Mouse (Mus musculus) MEL (cell line): ENCODE data around the gene Bmp7. TPM values are rescaled to one million over a fixed set of nuclear protein-coding genes. Genes with fewer than 3 reads are reported as not detected.

Experiments used
- DNase-seq: peaks from one replicate; pipeline ENCODE4 v3.0.0; 2011; ENCODE audit warnings: low read depth, low spot score
- H3K27ac ChIP-seq: 2 replicates; pipeline ENCODE4 v1.5.1; 2012; ENCODE audit warnings: low read depth, mild to moderate bottlenecking, control low read depth, low read length, moderate library complexity; ENCODE audit not compliant: control insufficient read depth
- H3K27me3 ChIP-seq, 2 experiments: fragments of 150-350 bp in 1 of 2; sonication (generic) in 1 of 2; 2 replicates each; pipeline ENCODE4 v1.6.1; 2012; ENCODE audit warnings: low read length in 2 of 2, mild to moderate bottlenecking in 2 of 2, improper control_type of control experiment in 1 of 2, moderate library complexity in 1 of 2; ENCODE audit not compliant: insufficient read depth in 2 of 2, control insufficient read depth in 1 of 2
- H3K36me3 ChIP-seq, 2 experiments: 2 replicates each; pipeline ENCODE4 v1.6.1; 2012 to 2014; ENCODE audit warnings: low read length in 2 of 2, improper control_type of control experiment in 1 of 2, inconsistent platforms in 1 of 2, mild to moderate bottlenecking in 1 of 2; ENCODE audit not compliant: insufficient read depth in 2 of 2, control insufficient read depth in 1 of 2
- H3K4me1 ChIP-seq, 2 experiments: fragments of 150-350 bp in 1 of 2; sonication (generic) in 1 of 2; 2 replicates each; pipeline ENCODE4 v1.6.1; 2012; ENCODE audit warnings: low read length in 2 of 2, improper control_type of control experiment in 1 of 2, mild to moderate bottlenecking in 1 of 2; ENCODE audit not compliant: insufficient read depth in 2 of 2, control insufficient read depth in 1 of 2
- H3K4me3 ChIP-seq, 2 experiments: fragments of 150-350 bp in 1 of 2; sonication (generic) in 1 of 2; 2 replicates each; pipeline ENCODE4 v1.5.1; 2012; ENCODE audit warnings: low read depth in 2 of 2, low read length in 2 of 2, mild to moderate bottlenecking in 2 of 2, moderate library complexity in 2 of 2, control low read depth in 1 of 2, improper control_type of control experiment in 1 of 2; ENCODE audit not compliant: control insufficient read depth in 1 of 2, insufficient read depth in 1 of 2
- H3K79me2 ChIP-seq: 2 replicates; pipeline ENCODE4 v1.6.1; 2012; ENCODE audit warnings: mild to moderate bottlenecking, low read length, moderate library complexity; ENCODE audit not compliant: control insufficient read depth, poor library complexity, insufficient read depth
- H3K9ac ChIP-seq: 2 replicates; pipeline ENCODE4 v1.6.1; 2012; ENCODE audit warnings: low read depth, mild to moderate bottlenecking, control low read depth, low read length, moderate library complexity; ENCODE audit not compliant: control insufficient read depth, poor library complexity, severe bottlenecking
- H3K9me3 ChIP-seq: fragments of 150-350 bp; sonication (generic); replicated peaks from 2 replicates; pipeline ENCODE4 v1.6.1; 2012; ENCODE audit warnings: mild to moderate bottlenecking, low read length, improper control_type of control experiment, moderate library complexity; ENCODE audit not compliant: insufficient read depth
- BHLHE40 ChIP-seq: IDR thresholded peaks from 2 replicates; pipeline ENCODE4 v1.6.1; 2012; ENCODE audit warnings: low read depth, mild to moderate bottlenecking, inconsistent platforms, low read length, improper control_type of control experiment, borderline replicate concordance
- CHD1 ChIP-seq: IDR thresholded peaks from 2 replicates; pipeline ENCODE4 v1.6.1; 2012; ENCODE audit warnings: low read depth, mild to moderate bottlenecking, inconsistent platforms, low read length, improper control_type of control experiment
- CHD2 ChIP-seq: IDR thresholded peaks from 2 replicates; pipeline ENCODE4 v1.6.1; 2011; ENCODE audit warnings: low read length, improper control_type of control experiment
- CTCF ChIP-seq, 3 experiments: IDR thresholded peaks in 2 of 3; conservative IDR thresholded peaks in 1 of 3; 2 replicates each; pipeline ENCODE4 v1.5.1; 2011 to 2012; ENCODE audit warnings: low read length in 3 of 3, low read depth in 2 of 3, mild to moderate bottlenecking in 2 of 3, improper control_type of control experiment in 1 of 3, inconsistent platforms in 1 of 3, mixed read lengths in 1 of 3, moderate library complexity in 1 of 3; ENCODE audit not compliant: control insufficient read depth in 1 of 3, insufficient read depth in 1 of 3, poor library complexity in 1 of 3, severe bottlenecking in 1 of 3
- E2F4 ChIP-seq: IDR thresholded peaks from 2 replicates; pipeline ENCODE4 v1.6.1; 2011; ENCODE audit warnings: low read depth, low read length, improper control_type of control experiment, borderline replicate concordance
- EP300 ChIP-seq, 2 experiments: IDR thresholded peaks; 2 replicates each; pipeline ENCODE4 v1.6.1; 2011; ENCODE audit warnings: improper control_type of control experiment in 2 of 2, low read length in 2 of 2, low read depth in 1 of 2, mild to moderate bottlenecking in 1 of 2
- HCFC1 ChIP-seq: IDR thresholded peaks from 2 replicates; pipeline ENCODE4 v1.6.1; 2012; ENCODE audit warnings: low read depth, mild to moderate bottlenecking, inconsistent platforms, low read length, improper control_type of control experiment, moderate library complexity
- POLR2AphosphoS5 ChIP-seq: IDR thresholded peaks from 2 replicates; pipeline ENCODE4 v1.6.1; 2012; ENCODE audit warnings: low read depth, borderline replicate concordance, mild to moderate bottlenecking, inconsistent platforms, low read length, moderate library complexity, mixed read lengths
- RAD21 ChIP-seq: IDR thresholded peaks from 2 replicates; pipeline ENCODE4 v1.6.1; 2011; ENCODE audit warnings: mild to moderate bottlenecking, low read depth, low read length, improper control_type of control experiment
- RCOR1 ChIP-seq: IDR thresholded peaks from 2 replicates; pipeline ENCODE4 v1.6.1; 2012; ENCODE audit warnings: low read depth, mild to moderate bottlenecking, inconsistent platforms, low read length, improper control_type of control experiment
- SIN3A ChIP-seq: IDR thresholded peaks from 2 replicates; pipeline ENCODE4 v1.6.1; 2012; ENCODE audit warnings: low read length, improper control_type of control experiment, inconsistent platforms
- TAL1 ChIP-seq: IDR thresholded peaks from 2 replicates; pipeline ENCODE4 v1.6.1; 2012; ENCODE audit warnings: mild to moderate bottlenecking, inconsistent platforms, low read length, moderate library complexity, mixed read lengths
- USF2 ChIP-seq, 2 experiments: IDR thresholded peaks; 2 replicates each; pipeline ENCODE4 v1.6.1; 2011 to 2012; ENCODE audit warnings: improper control_type of control experiment in 2 of 2, low read length in 2 of 2, borderline replicate concordance in 1 of 2, inconsistent platforms in 1 of 2, low read depth in 1 of 2, mild to moderate bottlenecking in 1 of 2; ENCODE audit not compliant: insufficient read depth in 1 of 2
- ZNF384 ChIP-seq: IDR thresholded peaks from 2 replicates; pipeline ENCODE4 v1.6.1; 2012; ENCODE audit warnings: low read depth, mild to moderate bottlenecking, inconsistent platforms, low read length, improper control_type of control experiment
- polyA plus RNA-seq, 2 experiments: library from polyadenylated mRNA; stranded (reverse) in 1 of 2; unstranded in 1 of 2; fragments of >175 nt in 1 of 2; fragments of >200 nt in 1 of 2; gene quantifications; 2 replicates each; pipeline versions ENCODE4 v1.2.1 to v1.2.4; 2012; ENCODE audit warnings: low replicate concordance in 2 of 2, low read depth in 1 of 2; ENCODE audit not compliant: insufficient read length in 2 of 2, insufficient read depth in 1 of 2, missing spikeins in 1 of 2
- total RNA-seq: library from RNA; depleted of rRNA; stranded (reverse); fragments of 300-350 nt; gene quantifications from 2 replicates; pipeline ENCODE4 v1.2.3, GENCODE M21; 2012

Bmp7 gene
- total and polyA plus RNA-seq, 3 experiments: not detected

- Histone ChIP-seq H3K27me3 (no peaks in the 10 kb centered on the region), H3K79me2 (no peaks in the 10 kb centered on the region), H3K36me3 (no peaks in the 10 kb centered on the region), H3K27ac (no peak overlapping the region), H3K4me1 (no peaks in the 10 kb centered on the region), H3K9me3 (no peaks in the 10 kb centered on the region), H3K9ac (no peak overlapping the region), H3K4me3 (no peak overlapping the region)
- TF ChIP-seq SIN3A (no peak), POLR2AphosphoS5 (no peak), USF2 (IDR thresholded peaks at IDR 0.05; ENCODE audit: borderline replicate concordance in 1 of 2, insufficient read depth in 1 of 2, low read depth in 1 of 2, low read length in 2 of 2) (no peak)
- DNase-seq: no peak
Observed at GRCm38 (mm10) chr2:172961211-172961610, 21.1 kb upstream of the Bmp7 start.

GRCm38 (mm10) chr2:172960350-172960749 lies 20.2 kb upstream of the Bmp7 start:
- no peaks in the 10 kb centered on the region for H3K36me3 ChIP-seq
- H3K4me3 ChIP-seq: no peak overlapping the region
- no peak overlapping the region for H3K27ac ChIP-seq
- no peaks in the 10 kb centered on the region for H3K79me2 ChIP-seq
- no peaks in the 10 kb centered on the region for H3K4me1 ChIP-seq
- no peaks in the 10 kb centered on the region for H3K9me3 ChIP-seq
- TF ChIP-seq HCFC1 (no peak), CTCF (IDR thresholded peaks at IDR 0.05 in 2 of 3, conservative IDR thresholded peaks at IDR 0.05 in 1 of 3; ENCODE audit: control insufficient read depth in 1 of 3, insufficient read depth in 1 of 3, low read depth in 2 of 3, low read length in 3 of 3, poor library complexity in 1 of 3, severe bottlenecking in 1 of 3) (peak in 2 of 3 experiments; percentile 16 to 27; a peak in 2 of 6 replicates), RAD21 (peak; percentile 14; the same call in 1 of the 2 replicates), RCOR1 (no peak)
- H3K9ac ChIP-seq: no peak overlapping the region
- H3K27me3 ChIP-seq: no peaks in the 10 kb centered on the region
- DNase-seq: peak; percentile 7

DNA sequence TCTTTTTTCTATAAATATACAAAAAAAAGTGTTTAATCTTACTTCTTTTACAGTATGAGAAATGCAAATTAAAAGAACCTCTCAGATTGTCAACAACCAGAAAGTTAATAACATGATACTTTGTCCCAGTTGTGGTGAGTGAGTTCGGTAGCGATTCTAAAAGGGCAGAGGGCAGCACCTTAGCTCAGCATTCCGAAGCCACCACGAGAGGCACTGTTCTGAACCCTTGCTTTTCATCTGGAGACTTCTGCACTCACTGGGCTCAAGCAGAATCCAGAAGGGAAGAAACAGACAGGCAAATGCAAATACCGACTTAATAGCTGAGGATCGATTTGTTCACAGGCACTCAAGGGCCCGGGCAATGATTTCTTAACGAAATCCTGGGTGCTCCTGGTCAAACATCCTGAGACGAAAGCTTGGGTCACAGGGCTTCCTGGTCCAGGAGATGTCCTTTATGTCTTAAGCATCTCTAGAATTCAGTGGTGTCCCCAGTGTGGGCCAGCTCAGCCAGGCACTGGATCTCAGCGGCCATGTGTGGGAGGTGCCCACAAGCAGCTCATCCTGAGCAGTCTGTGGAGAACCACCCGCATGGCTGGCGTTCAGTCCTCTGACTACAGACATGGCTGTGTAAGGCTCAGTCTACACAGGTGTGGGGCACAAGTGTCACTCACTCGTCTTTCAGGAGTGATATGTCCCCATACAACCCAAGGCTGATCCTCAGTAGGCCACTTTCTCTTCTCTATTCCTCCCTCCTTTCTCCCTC lies 19.1 kb upstream of the Bmp7 start:
- no peaks in the 10 kb centered on the region for H3K9me3 ChIP-seq

More for the DNA sequence above, 19.1 kb upstream of the Bmp7 start:
- TF ChIP-seq EP300 (IDR thresholded peaks at IDR 0.05; ENCODE audit: low read depth in 1 of 2, low read length in 2 of 2): no peak
- no peak for TF ChIP-seq ZNF384
- TF ChIP-seq CTCF (IDR thresholded peaks at IDR 0.05 in 2 of 3, conservative IDR thresholded peaks at IDR 0.05 in 1 of 3; ENCODE audit: control insufficient read depth in 1 of 3, insufficient read depth in 1 of 3, low read depth in 2 of 3, low read length in 3 of 3, poor library complexity in 1 of 3, severe bottlenecking in 1 of 3): no peak
- TF ChIP-seq POLR2AphosphoS5: no peak
- no peak for TF ChIP-seq CHD1
- TF ChIP-seq E2F4: no peak
- no peak for TF ChIP-seq BHLHE40
- no peak for TF ChIP-seq TAL1
- no peak for TF ChIP-seq CHD2
- Histone ChIP-seq H3K27ac (no peak overlapping the region), H3K4me1 (no peaks in the 10 kb centered on the region), H3K36me3 (no peaks in the 10 kb centered on the region), H3K79me2 (no peaks in the 10 kb centered on the region), H3K9ac (no peak overlapping the region), H3K27me3 (no peaks in the 10 kb centered on the region), H3K4me3 (no peak overlapping the region)
- no peak for DNase-seq
